Mouse (Mus musculus): ENCODE measurements around the gene Eif3j1.
A peak's percentile ranks its signal among the peaks of the same experiment; 100 is the strongest.
"Not testable (repeated sequence)": the region's sequence is repeated elsewhere in the genome, so short reads cannot be mapped to it uniquely, and the experiment has no call there.

Eif3j1 gene

GRCm38 (mm10) chr2:122027862-122028755, at the start of gene Eif3j1:
TSS of gene Eif3j1 (plus strand) at chr2:122028546.
- DNase-seq (ENCODE audit: low spot score) = peak; percentile 88

DNA sequence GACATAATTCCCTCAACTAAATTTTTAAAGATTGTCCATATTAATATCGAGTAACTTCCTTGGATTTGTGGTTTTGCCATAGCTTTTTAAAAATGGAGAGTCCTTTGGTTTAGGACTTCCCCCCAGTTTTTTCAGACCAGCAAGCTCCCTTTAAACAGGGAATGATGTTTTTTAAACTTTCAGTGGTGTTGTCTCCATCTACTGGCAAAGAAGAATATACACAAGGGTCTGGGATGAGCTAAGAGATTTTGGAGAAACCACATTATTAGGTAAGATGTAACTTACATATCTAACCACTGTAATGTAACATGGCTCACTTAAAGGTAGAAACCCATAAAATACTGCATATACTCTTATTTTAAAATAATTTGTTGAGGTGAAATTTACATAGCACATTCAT, 32.6 kb upstream of the Eif3j1 start:
- peak; percentile 18 for DNase-seq (ENCODE audit: low spot score)

DNA sequence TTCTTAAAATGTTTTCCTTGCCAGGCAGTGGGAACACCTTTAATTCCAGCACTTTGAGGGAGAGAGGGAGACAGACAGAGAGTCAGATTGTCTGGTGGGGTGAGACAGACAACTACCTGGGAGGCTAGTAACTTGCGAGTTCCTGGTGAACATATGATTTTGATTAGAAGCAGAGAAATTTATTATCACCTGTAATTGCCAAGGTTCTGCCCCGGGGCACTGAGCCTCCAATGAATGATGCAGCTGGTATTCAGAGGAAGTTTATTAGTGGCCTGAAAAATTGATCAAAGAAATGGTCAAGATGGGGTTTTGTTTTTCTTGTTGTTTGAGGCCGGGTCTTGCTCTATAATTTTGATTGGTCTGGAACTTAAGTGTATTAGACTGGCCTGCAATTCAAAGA, 19.5 kb upstream of the Eif3j1 start:
- DNase-seq (ENCODE audit: low spot score) = no peak

DNA sequence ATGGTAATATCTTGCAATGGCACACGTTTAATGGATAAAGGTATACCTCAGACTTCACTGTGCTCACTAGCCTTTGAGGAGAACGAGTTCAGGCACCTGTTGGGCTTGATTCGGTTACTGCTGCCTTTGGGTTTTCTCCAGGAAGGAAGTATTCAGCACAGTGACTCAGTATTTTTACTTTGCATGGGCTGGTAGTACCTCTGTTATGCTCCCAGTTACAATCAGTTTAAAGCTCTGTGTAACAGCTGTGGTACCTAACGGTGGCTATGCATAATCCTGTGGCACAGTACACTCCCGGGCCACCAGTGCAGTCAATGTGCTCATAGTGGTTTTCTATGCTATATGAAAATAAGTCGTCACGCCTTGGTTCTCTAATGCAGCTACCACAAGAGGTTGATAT, 16.9 kb upstream of the Eif3j1 start:
- DNase-seq (ENCODE audit: low spot score) = no peak

DNA sequence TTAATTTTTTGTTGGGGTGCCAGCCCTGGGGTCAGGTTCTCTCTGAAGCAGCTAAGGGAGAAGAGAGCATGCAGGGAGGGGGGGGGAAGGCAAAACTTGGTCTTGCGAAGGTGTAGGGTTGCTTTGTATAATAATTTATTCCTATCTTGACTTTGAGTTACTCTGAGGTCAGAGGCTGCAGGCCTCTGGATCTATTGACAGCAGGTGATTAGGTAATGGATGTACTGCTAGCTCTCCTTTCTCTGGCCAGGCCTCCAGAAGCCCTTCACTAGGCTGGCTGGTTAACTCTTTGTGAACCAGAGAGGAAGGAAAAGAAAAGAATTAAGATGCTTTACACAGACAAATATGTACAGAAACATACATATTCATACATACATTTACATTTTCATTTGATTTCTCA, 9.6 kb upstream of the Eif3j1 start:
- no peak for DNase-seq (ENCODE audit: low spot score)

GRCm38 (mm10) chr2:122022284-122022683, 6.1 kb upstream of the Eif3j1 start:
- no peak for DNase-seq (ENCODE audit: low spot score)

DNA sequence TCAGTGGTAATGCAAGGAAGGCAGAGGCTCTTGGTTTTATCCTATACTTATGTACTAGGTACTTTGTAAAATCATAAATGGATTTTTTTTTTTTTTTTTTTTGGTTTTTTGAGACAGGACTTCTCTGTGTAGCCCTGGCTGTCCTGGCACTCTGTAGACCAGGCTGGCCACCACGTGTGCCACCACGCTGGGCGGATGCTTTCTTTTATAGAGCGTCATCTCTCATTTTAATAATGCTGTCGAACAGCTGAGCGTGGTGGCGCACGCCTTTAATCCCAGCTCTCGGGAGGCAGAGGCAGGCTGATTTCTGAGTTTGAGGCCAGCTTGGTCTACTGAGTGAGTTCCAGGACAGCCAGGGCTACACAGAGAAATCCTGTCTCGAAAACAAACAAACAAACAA, 1.3 kb upstream of the Eif3j1 start:
- DNase-seq (ENCODE audit: low spot score) = not testable (repeated sequence)

- DNase-seq (ENCODE audit: low spot score) = peak; percentile 38
Measured at GRCm38 (mm10) chr2:122028756-122029700, 682 bp downstream of the Eif3j1 start.

GRCm38 (mm10) chr2:122031970-122032369, 3.6 kb downstream of the Eif3j1 start:
- DNase-seq (ENCODE audit: low spot score) = no peak

DNA sequence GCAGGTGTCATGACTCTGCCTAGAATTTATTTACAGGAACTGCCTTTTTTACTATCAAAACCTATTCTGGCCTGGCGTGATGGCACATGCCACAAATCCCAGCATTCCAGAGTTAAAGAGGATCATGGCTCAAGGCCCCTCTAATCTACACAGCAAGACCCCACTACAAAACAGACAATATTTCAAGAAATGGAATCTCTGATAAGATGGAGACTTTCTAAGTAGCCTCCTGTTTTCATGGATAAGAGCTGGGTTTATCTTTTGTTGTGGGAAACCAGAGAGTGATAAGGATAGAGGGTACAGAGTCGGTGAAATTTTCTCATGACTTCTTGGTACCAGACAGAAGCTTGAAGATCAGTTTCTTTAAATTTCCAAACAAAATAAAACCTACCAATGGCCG, 7.7 kb downstream of the Eif3j1 start:
- no peak for DNase-seq (ENCODE audit: low spot score)

GRCm38 (mm10) chr2:122043926-122044325, 15.6 kb downstream of the Eif3j1 start:
- no peak for DNase-seq (ENCODE audit: low spot score)

DNA sequence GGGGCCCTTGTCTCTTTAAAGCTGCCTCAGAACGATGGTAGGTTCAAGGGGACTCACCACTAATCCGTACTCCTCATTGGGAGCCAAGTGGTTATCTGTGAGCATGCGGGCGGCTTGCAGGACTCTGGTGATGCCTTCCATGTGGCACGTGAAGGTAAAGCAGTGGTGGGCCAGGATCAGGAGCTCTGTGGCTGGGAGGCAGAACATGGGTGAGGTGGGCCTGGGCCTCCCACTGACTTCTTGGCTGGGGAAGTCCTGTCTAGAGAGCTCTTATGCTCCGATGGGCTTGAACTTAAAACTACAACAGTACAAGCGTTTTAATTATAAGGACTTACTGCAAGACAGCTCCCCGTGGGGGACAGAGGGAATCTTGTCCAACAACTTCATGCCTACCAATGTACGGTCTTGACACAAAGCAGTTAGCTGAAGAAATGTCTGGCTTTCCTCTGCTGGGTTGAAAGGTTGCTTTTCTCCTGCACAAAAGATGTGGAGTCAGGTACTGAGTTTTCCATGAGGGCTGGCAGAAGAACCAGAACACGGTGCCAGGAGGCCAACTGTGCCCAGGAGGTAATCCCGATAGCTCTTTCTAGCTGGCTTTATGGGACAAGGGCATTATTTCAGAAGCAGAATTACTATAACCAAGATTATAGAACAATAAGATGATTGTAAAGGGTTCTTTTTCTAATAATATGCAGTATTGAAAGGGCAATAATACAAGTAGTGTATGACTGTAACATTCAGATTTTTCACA, 31.2 kb downstream of the Eif3j1 start:
- no peak for DNase-seq (ENCODE audit: low spot score)

GRCm38 (mm10) chr2:122065200-122065969, 37.0 kb downstream of the Eif3j1 start:
- DNase-seq (ENCODE audit: low spot score) = no peak

- DNase-seq (ENCODE audit: low spot score) = no peak
Measured at GRCm38 (mm10) chr2:122066241-122066640, 37.9 kb downstream of the Eif3j1 start.

- DNase-seq (ENCODE audit: low spot score) = no peak
Measured at GRCm38 (mm10) chr2:122069144-122069912, 41.0 kb downstream of the Eif3j1 start.

DNA sequence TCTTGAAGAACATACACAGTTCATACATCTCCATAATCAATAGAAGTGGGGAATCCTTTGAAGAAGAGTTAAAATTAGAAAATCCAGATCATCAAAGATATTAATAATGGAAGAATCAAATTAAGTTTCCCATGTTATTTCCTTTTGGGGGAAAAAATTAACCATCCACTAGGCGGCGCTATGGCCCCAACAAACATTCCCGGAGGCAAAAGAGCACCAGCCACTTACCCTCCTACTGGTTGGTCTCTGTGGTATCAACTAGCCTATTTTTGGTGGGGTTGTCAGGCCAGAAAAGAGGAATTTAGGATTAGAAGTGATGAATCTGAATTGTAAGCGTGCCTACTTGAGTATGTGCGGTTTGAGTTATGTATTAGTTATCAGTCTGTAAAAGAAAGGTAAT, 41.6 kb downstream of the Eif3j1 start:
- peak; percentile 45 for DNase-seq (ENCODE audit: low spot score)

- peak; percentile 30 for DNase-seq (ENCODE audit: low spot score)
Measured at GRCm38 (mm10) chr2:122081728-122082456, 53.5 kb downstream of the Eif3j1 start.

DNA sequence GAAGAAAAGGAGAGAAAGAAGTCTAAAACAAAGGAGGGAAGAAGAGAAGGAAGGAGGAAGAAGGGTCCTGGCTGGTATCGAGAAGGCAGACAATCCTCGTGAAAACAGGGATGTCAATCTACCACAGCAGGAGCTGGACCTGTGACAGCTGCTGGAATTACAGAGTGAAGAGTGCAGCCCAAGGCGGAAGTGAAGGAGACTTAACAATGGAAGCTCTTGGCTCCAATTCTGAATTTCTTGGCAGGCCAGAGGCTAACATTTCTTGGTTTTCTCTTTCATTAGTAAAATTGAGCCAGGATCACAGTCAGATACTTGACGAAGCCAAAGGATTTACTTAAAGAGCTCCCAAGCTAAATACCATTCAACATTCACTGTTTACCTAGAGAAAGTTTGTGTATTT, 58.1 kb downstream of the Eif3j1 start:
- no peak for DNase-seq (ENCODE audit: low spot score)

- no peak for DNase-seq (ENCODE audit: low spot score)
Measured at GRCm38 (mm10) chr2:122093844-122094243, 65.5 kb downstream of the Eif3j1 start.

DNA sequence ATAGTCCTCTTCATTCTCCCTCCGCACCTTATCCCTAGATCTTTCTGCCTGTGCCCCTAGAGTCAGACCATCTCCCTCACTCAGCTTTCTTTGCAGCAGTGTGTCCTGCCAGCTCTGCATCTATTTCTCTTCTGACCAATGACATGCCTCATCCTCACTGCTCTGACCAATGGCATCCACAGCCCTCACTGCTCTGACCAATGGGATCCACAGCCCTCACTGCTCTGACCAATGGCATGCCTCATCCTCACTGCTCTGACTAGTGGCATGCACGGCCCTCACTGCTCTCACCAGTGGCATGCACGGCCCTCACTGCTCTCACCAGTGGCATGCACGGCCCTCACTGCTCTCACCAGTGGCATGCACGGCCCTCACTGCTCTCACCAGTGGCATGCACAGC, 69.3 kb downstream of the Eif3j1 start:
- not testable (repeated sequence) for DNase-seq (ENCODE audit: low spot score)
